Mouse (Mus musculus) intestine, embryonic 15.5 days (tissue): ENCODE measurements around the gene Id3. TPM values are rescaled to one million over a fixed set of nuclear protein-coding genes. Genes with fewer than 3 reads are reported as not detected.
"Not testable (repeated sequence)": the region's sequence is repeated elsewhere in the genome, so short reads cannot be mapped to it uniquely, and the experiment has no call there.

ENCODE experiments used
- ATAC-seq: fragments of 200-750 bp; cut with Nextera tagmentation; 2 replicates; pipeline ENCODE4 v1.8.0; 2017; ENCODE audit warnings: moderate TSS enrichment, moderate library complexity
- H3K27ac ChIP-seq: fragments of 300-500 bp; sonication (generic); 2 replicates; pipeline ENCODE4 v1.5.1; 2015; ENCODE audit warnings: mild to moderate bottlenecking, inconsistent platforms
- H3K27me3 ChIP-seq: fragments of 300-500 bp; sonication (generic); replicated peaks from 2 replicates; pipeline ENCODE4 v1.6.1; 2015; ENCODE audit warnings: inconsistent platforms
- H3K36me3 ChIP-seq: fragments of 300-500 bp; sonication (generic); 2 replicates; pipeline ENCODE4 v1.6.1; 2015; ENCODE audit warnings: inconsistent platforms
- H3K4me1 ChIP-seq: fragments of 300-500 bp; sonication (generic); replicated peaks from 2 replicates; pipeline ENCODE4 v1.6.1; 2015; ENCODE audit warnings: inconsistent platforms
- H3K4me2 ChIP-seq: fragments of 300-500 bp; sonication (generic); replicated peaks from 2 replicates; pipeline ENCODE4 v1.6.1; 2015; ENCODE audit warnings: mild to moderate bottlenecking, inconsistent platforms
- H3K4me3 ChIP-seq: fragments of 300-500 bp; sonication (generic); replicated peaks from 2 replicates; pipeline ENCODE4 v1.5.1; 2015; ENCODE audit warnings: inconsistent platforms
- H3K9ac ChIP-seq: fragments of 300-500 bp; sonication (generic); 2 replicates; pipeline ENCODE4 v1.6.1; 2015; ENCODE audit warnings: inconsistent platforms
- H3K9me3 ChIP-seq: fragments of 300-500 bp; sonication (generic); 2 replicates; pipeline ENCODE4 v1.6.1; 2016; ENCODE audit warnings: inconsistent platforms
- WGBS: fragments of 180-500 bp; shearing (Covaris S2); methylation state at CpG from one replicate; pipeline ENCODE4 v1.1.7; 2015; 5-methylcytosine and 5-hydroxymethylcytosine counted together
- polyA plus RNA-seq: library from polyadenylated mRNA; unstranded; fragments of >200 nt; fragmentation: Nextera tagmentation; extraction: Ambion mirVana; gene quantifications from 2 replicates; pipeline ENCODE4 v1.2.1, GENCODE M21; 2015

Gene Id3
- polyA plus RNA-seq, result 269 and 285 TPM in 2 replicates

DNA sequence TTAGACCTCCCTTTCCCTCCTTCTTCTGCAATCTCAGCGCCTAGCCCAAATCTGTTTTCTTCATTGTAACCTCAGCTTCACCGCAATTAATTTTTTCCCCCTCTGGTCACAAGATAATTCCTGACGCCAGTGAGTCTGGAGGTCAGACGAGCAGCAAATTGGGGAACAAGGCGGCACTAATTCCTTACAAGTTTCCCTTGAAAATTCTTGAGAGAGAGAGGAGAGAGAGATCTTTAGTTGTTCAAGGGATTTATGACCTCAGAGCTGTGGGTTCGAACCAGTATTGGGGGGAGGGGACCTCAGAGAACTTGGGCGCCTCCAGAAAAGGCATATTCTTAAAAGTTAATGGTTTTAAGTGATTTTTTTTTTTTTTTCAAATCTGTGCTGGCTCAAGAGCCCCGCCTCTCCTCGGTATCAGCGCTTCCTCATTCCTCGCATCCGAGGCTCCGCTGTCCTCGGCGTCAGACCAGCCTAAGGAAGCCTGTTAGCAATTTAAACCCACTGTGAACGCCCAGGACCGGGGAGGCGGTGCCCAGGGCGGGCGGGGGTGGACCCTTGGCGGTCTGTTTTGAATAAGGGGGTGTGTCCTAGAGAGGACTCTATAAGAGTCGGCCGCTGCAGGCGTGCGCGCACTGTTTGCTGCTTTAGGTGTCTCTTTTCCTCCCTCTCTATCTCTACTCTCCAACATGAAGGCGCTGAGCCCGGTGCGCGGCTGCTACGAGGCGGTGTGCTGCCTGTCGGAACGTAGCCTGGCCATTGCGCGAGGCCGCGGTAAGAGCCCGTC is at the start of gene Id3:
Id3 (plus strand) TSS at position 305 of the 784 bp plus-strand sequence.
- no peaks in the 10 kb centered on the region for H3K36me3 ChIP-seq
- H3K4me2 ChIP-seq, result peak within 1 kb of the TSS; percentile 82
- under 1% methylated on average over 39 of the region's 39 CpGs for WGBS
- peak within 1 kb of the TSS; percentile 96 for H3K27ac ChIP-seq
- ATAC-seq, result peak; percentile 86
- peaks cover 46% of the 10 kb centered on the region for H3K4me1 ChIP-seq
- no peaks in the 10 kb centered on the region for H3K9me3 ChIP-seq
- no peaks in the 10 kb centered on the region for H3K27me3 ChIP-seq
- peak within 1 kb of the TSS; percentile 91 for H3K9ac ChIP-seq
- H3K4me3 ChIP-seq, result peak within 1 kb of the TSS; percentile 79

DNA sequence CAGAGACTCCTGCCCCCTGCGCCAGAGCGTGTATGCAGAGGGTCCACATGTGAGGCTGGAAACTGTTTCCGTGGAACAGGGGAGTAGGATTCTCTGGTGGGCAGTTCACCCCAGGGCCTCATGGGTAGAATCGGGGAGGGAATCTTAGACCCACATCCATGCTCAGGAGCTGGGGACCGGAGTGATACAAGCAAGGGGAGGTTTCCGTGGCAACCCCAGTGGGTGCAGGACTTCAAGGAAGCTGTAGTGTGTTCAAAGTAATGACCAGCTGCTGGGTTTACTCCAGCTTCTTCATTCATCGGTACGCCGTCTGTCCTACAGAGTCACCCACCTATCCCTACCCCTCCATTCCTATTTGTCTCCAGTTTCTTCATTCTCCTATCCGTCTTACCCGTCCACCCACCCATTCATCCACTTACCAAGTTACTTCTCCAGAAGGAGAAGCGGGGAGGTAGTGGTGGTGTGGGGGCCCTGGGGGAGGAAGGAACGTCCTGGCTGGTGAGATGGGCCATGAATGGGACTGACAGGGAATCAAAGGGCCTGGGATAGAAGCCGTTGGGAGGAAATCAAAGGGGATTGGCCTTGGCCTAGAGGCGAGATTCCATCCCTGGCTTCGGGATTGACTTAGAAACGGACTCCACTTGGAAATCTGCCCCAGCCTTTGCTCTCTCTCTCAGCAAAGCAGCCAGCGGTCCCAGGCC is 48.6 kb upstream of the Id3 start:
- Histone ChIP-seq H3K4me3 (no peak overlapping the region), H3K27me3 (no peaks in the 10 kb centered on the region), H3K27ac (no peak overlapping the region), H3K4me2 (no peak overlapping the region), H3K4me1 (no peaks in the 10 kb centered on the region), H3K9ac (no peak overlapping the region), H3K36me3 (no peaks in the 10 kb centered on the region), H3K9me3 (no peaks in the 10 kb centered on the region)
- ATAC-seq, result no peak
- WGBS, result 82% methylated on average over 18 of the region's 18 CpGs

DNA sequence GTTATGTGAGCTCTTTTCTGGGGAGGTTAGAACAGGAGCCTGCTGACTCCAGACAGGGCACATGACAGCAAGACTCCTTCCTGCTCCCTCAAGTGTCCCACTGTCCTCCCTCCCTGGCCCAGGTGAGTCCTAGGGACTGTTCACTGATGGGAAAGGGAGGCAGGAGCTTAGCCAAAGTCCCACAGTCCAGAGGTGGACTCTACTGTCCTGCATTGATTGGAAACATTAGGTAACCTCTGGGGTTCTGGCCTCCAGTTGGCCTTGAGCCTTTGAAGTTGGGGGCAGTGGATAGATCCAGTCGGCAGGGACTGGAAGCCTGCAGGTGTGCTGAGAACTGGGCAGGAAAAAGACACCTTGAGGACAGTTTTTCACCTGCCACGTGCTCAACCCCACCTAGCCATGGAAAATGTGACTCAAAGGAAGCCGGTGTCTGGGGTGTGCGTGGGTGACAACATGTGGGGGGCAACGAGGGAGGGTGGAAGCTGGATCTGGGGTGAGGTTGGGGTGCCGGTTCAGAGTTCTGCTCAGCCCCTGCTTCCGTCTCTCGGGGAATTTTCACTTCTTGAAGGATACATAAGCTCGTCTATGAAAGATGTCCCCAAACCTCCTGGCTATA is 47.7 kb upstream of the Id3 start:
- Histone ChIP-seq H3K4me3 (no peak overlapping the region), H3K27ac (no peak overlapping the region), H3K27me3 (no peaks in the 10 kb centered on the region), H3K9me3 (no peaks in the 10 kb centered on the region), H3K36me3 (no peaks in the 10 kb centered on the region), H3K4me2 (no peak overlapping the region), H3K9ac (no peak overlapping the region), H3K4me1 (no peaks in the 10 kb centered on the region)
- ATAC-seq, result no peak
- WGBS, result 73% methylated on average over 9 of the region's 9 CpGs

DNA sequence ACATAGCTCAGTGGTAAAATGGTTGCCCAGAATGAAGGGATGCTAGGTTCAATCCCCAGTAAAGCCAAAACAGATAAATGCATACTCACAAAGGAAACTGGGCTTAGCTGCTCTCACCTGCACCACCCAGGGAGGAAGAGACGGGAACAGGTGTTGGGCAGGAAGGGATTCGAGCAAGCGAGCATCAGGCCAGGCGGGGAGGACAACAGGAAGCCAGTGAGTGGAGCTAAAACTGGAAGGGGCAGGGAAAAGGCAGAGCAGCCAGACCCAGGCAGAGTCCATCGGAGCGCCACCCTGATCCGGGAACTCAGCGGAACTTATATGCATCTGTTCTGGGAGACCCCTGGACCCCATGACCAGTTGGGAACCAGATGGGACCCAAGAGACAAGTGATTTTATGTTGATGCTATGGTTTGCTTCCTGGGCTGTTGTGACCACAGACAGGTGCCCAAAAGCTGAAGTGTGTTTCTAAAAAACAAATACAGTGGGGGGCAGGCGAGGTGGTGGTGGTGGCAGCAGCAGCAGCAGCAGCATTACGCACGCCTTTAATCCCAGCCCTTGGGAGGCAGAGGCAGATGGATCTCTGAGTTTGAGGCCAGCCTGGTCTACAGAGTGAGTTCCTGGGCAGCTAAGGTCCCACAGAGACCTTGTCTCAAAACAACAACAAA is 46.7 kb upstream of the Id3 start:
- H3K9ac ChIP-seq, result no peak overlapping the region
- whole genome bisulfite sequencing, result 68% methylated on average over 11 of the region's 11 CpGs
- ATAC-seq, result no peak
- H3K9me3 ChIP-seq, result no peaks in the 10 kb centered on the region
- no peak overlapping the region for H3K4me3 ChIP-seq
- H3K27me3 ChIP-seq, result no peaks in the 10 kb centered on the region
- H3K4me2 ChIP-seq, result no peak overlapping the region
- H3K4me1 ChIP-seq, result no peaks in the 10 kb centered on the region
- no peaks in the 10 kb centered on the region for H3K36me3 ChIP-seq
- H3K27ac ChIP-seq, result no peak overlapping the region

DNA sequence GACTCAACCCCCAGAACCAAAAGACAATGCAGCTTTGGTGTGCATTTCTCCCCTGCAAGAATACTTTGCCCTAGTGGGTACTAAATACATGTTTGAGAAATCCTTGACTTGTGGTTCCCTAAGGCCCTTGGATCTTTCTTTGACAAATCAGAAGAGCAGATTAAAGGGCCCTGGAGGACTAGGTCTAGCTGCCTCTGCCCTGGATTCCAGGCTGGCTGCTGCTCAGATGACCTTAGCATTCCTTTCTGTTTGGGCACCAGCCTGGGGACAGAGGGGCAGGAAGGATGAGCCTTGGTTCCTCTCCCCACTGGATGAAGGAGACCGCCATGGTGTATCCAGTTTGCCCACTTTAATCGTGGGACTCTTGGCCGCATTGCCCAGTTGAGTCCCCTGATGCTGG is 44.9 kb upstream of the Id3 start:
- Histone ChIP-seq H3K27me3 (no peaks in the 10 kb centered on the region), H3K27ac (no peak overlapping the region), H3K4me3 (no peak overlapping the region), H3K9ac (no peak overlapping the region), H3K4me1 (no peaks in the 10 kb centered on the region), H3K4me2 (no peak overlapping the region), H3K9me3 (no peaks in the 10 kb centered on the region), H3K36me3 (no peaks in the 10 kb centered on the region)
- ATAC-seq, result no peak
- WGBS, result 92% methylated on average over 3 of the region's 3 CpGs

DNA sequence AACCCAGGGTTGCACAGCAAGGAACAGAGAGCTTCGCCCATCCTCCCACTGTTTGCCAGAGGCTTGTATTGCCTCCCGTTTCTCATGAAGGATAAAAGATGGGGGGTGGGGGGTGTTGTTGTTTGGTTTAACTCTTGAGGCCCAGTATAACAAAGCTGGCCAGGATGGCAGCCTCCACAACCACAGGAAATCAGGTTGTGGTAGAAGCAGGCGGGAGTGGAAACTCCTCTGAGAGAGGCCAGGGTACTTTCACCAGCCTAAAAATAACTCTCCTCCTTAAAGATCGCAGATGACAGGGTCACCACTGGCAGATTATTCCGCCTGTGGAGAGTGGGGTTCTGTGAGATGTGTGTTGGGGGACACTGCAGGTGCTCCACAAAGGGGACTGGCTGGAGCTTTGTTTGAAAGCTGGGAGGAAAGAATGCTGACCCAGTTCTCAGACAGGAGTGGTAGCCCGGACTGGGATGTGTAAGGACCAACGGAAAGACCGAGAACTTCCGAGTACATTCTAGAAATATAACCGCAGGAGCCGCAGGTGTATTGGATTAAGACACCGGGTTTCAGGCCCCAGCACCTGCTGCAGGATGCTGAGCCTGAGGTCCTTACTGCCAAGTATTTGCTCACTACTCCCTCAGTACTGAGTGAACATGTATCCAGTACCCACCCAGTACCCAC is 42.8 kb upstream of the Id3 start:
- Histone ChIP-seq H3K4me2 (no peak overlapping the region), H3K36me3 (no peaks in the 10 kb centered on the region), H3K4me1 (peaks cover 11% of the 10 kb centered on the region; the same call in 1 of the 2 replicates), H3K9ac (no peak overlapping the region), H3K9me3 (no peaks in the 10 kb centered on the region), H3K27me3 (no peaks in the 10 kb centered on the region), H3K4me3 (no peak overlapping the region), H3K27ac (no peak overlapping the region)
- WGBS, result 69% methylated on average over 12 of the region's 12 CpGs
- no peak for ATAC-seq

DNA sequence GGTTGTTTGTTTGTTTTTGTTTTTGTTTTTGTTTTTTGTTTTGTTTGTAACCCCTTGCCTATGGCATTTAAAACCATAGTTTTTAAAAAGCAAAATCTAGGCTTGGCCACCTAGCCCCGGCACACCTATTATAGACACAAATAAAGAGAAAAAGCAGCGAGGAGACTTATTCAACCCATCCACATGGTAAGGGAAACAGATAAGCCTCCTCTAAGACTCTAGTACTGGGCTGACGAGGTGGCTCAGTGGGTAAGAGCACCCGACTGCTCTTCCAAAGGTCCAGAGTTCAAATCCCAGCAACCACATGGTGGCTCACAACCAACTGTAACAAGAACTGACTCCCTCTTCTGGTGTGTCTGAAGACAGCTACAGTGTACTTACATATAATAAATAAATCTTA is 41.5 kb upstream of the Id3 start:
- H3K4me3 ChIP-seq, H3K27ac ChIP-seq, H3K27me3 ChIP-seq, H3K36me3 ChIP-seq, H3K9ac ChIP-seq, ATAC-seq, H3K4me2 ChIP-seq, H3K9me3 ChIP-seq: not testable (repeated sequence)
- peaks cover 11% of the 10 kb centered on the region; the same call in 1 of the 2 replicates for H3K4me1 ChIP-seq
- 84% methylated on average over 4 of the region's 4 CpGs for WGBS

DNA sequence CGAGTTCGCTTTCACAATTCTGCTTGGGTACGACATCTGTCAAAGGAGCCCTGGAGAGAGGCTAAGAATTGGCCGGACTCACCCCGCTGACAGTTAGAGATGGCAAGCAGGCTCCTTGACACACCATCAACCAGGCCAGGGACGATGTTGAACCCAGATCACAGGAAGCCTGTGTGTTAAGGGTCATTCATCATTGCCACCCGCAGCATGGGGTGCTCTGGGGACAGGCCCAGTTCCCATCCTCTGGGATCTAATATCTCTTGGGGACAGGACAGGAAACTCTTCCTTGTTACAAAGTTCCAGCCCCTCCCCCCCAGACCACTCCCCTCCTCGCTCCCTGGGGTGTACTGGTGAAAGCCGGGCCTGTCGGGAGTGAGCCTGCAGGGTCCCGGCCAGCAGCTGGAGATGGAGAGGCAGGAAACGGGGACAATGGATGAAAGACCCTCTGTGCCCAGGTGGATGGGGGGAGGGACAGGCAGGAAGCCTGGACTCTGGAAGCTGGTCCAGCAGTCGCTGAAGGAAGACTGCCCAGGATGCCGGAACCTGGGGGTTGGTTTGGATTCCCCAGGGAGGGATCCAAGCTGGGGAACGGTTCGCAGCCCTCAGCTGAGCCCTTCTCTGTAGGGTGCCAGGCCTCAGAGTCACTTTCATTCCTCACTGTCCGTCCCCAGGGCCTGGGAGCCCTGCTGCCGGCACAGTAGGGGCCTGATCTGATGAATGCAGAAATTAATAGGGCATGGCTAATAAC is 38.5 kb upstream of the Id3 start:
- Histone ChIP-seq H3K4me3 (no peak overlapping the region), H3K27ac (peak overlapping the region; percentile 51; the same call in 1 of the 2 replicates), H3K9ac (peak overlapping the region; percentile 21), H3K4me1 (peaks cover 11% of the 10 kb centered on the region; the same call in 1 of the 2 replicates), H3K36me3 (no peaks in the 10 kb centered on the region), H3K27me3 (no peaks in the 10 kb centered on the region), H3K9me3 (no peaks in the 10 kb centered on the region), H3K4me2 (peak overlapping the region; percentile 34)
- ATAC-seq, result peak; percentile 68
- 23% methylated on average over 18 of the region's 18 CpGs for WGBS

DNA sequence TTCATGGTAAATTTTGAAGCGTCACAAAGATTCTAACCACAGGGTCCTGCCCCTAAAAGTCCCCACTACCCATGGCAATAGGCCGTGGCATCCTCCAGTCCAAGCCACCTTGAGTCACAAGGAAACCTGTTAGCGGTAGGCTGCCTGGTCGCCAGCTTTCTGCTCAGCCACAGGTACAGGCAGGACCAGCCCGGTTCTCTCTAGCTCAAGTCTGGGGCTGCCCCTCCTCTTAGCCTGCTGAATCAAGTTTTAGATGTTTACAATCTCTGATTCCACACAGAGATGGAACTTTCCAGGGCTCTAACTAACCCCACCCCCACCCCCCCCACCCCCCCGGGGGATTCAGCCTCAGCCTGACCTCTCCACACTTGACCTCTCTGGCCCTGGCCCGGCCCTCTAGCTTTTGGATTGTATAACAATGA is 36.4 kb upstream of the Id3 start:
- no peak for ATAC-seq
- Histone ChIP-seq H3K4me2 (no peak overlapping the region), H3K36me3 (no peaks in the 10 kb centered on the region), H3K27me3 (no peaks in the 10 kb centered on the region), H3K9ac (no peak overlapping the region), H3K27ac (no peak overlapping the region), H3K9me3 (no peaks in the 10 kb centered on the region), H3K4me1 (peaks cover 15% of the 10 kb centered on the region; the same call in 1 of the 2 replicates), H3K4me3 (no peak overlapping the region)
- 37% methylated on average over 7 of the region's 7 CpGs for WGBS

DNA sequence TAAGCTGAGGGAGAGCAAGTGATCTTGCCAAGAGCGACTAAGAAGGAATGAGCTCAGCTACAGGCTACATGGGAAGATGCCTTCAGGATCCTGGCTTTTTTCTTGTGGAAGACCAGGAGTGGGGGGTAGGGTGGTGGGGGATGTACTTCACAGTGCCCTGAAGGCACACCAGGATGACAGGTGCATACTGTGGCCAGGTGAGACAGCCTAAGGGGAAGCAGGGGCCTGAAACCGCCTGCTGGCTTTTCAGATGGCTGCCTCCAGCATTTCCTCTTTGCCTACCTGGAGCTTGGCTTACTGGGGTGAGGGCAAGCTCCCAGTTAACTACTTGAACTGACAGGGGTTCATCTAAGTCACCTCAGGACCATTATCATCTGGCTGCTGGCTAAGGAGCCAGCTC is 34.1 kb upstream of the Id3 start:
- no peak overlapping the region for H3K4me3 ChIP-seq
- no peak overlapping the region for H3K9ac ChIP-seq
- H3K4me1 ChIP-seq, result peaks cover 15% of the 10 kb centered on the region; the same call in 1 of the 2 replicates
- H3K27ac ChIP-seq, result no peak overlapping the region
- no peak overlapping the region for H3K4me2 ChIP-seq
- WGBS, result 93% methylated on average over 2 of the region's 2 CpGs
- H3K9me3 ChIP-seq, result no peaks in the 10 kb centered on the region
- H3K27me3 ChIP-seq, result no peaks in the 10 kb centered on the region
- no peak for ATAC-seq
- H3K36me3 ChIP-seq, result no peaks in the 10 kb centered on the region
